Mouse (Mus musculus): ENCODE results near the gene Med21.

Gene Med21

GRCm38 (mm10) chr6:146678136-146679070 lies 36.1 kb downstream of the Med21 start:
- no peak for DNase-seq (ENCODE audit: low spot score)

- DNase-seq (ENCODE audit: low spot score), result no peak
Observed at GRCm38 (mm10) chr6:146683881-146684280, 41.5 kb downstream of the Med21 start.

DNA sequence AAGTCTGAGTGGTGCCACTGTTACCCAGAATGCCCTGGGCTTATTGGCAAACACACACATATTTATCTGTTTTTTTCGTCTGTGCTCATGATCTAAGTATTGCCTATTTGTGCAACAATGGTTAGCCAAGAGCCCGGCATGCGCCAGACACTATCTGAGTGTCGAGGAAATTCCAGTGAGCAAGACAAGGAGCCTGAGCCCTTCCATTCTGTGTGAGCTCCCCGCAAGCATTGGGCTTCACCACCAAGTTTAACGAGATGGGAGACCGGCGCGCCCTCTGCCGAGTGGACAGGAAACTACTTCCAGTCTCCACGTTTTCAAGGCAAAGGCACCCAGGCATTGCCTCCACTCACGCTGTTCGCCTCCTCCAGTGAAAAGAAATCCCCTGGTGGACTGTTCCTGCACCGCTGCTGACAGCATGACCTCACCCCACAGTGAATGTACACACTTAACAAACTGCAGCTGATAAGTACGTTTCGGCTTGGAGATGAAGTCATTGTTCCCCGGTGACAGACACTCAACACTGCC lies 43.5 kb downstream of the Med21 start:
- peak; percentile 70 for DNase-seq (ENCODE audit: low spot score)

- no peak for DNase-seq (ENCODE audit: low spot score)
Observed at GRCm38 (mm10) chr6:146686463-146687196, 44.3 kb downstream of the Med21 start.

DNA sequence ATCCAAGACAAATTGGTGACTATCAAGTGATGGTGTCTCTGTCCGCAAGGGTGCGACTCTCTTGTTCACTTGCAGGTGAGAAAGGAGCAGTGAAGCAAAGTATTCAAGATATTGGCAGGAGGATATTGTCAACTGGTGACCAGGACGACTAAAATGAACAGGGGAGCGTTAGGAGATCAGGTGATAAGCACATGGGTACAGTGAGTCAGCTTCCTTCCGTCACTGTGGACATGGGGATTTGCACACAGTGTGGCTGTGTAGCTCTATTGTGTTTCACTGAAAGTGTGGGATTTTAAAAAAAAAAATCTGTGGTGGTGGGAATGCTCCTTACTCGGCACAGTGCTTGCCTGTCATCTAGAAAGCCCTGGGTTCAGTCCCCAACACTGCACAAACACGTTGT lies 45.7 kb downstream of the Med21 start:
- no peak for DNase-seq (ENCODE audit: low spot score)

- DNase-seq (ENCODE audit: low spot score), result peak; percentile 8
Observed at GRCm38 (mm10) chr6:146688861-146689260, 46.5 kb downstream of the Med21 start.

DNA sequence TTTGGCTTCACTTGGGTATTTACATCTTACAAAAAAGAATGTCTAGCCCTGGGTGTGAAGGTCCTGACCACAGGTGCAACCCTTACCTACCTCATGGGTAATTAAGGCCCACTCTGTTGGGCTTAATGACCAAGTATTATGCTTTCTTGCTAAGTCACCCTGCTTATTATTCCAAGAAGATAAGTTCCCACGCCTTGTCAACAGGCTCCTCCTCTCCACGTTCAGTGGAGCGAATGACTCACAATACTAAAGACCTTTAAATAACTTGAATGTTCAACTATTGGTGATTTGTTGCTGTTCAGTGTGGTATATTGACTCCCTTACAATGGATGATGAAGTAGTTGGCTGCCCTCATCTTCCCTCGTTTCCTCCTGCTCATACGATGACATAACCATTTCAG lies 55.4 kb downstream of the Med21 start:
- no peak for DNase-seq (ENCODE audit: low spot score)

GRCm38 (mm10) chr6:146698376-146698775 lies 56.0 kb downstream of the Med21 start:
- DNase-seq (ENCODE audit: low spot score), result peak; percentile 24

Data from testis, postnatal 10 days (tissue).